Mouse (Mus musculus) R1 (cell line): ENCODE data around the gene Clca3a2.
"Not testable (repeated sequence)": the region's sequence is repeated elsewhere in the genome, so short reads cannot be mapped to it uniquely, and the experiment has no call there.

ENCODE experiments used
- DNase-seq: peaks from one replicate; pipeline ENCODE4 v3.0.0-alpha.2; 2018; ENCODE audit warnings: low read depth, low spot score

Clca3a2 gene

GRCm38 (mm10) chr3:144747706-144748105 lies 71.6 kb downstream of the Clca3a2 start:
- not testable (repeated sequence) for DNase-seq
